Mouse (Mus musculus) intestine, embryonic 16.5 days (tissue): Measurements from ENCODE around the gene Plin3. TPM values are rescaled to one million over a fixed set of nuclear protein-coding genes. Genes with fewer than 3 reads are reported as not detected.

Source experiments
- ATAC-seq: fragments of 200-750 bp; cut with Nextera tagmentation; 2 replicates; pipeline ENCODE4 v1.8.0; 2017; ENCODE audit warnings: moderate TSS enrichment, moderate library complexity
- H3K27ac ChIP-seq: fragments of 300-500 bp; sonication (generic); 2 replicates; pipeline ENCODE4 v1.5.1; 2014; ENCODE audit warnings: mild to moderate bottlenecking, low read length
- H3K27me3 ChIP-seq: fragments of 300-500 bp; sonication (generic); replicated peaks from 2 replicates; pipeline ENCODE4 v1.6.1; 2014; ENCODE audit warnings: low read length, control low read depth, mixed read lengths; ENCODE audit not compliant: control insufficient read depth, insufficient read depth
- H3K36me3 ChIP-seq: fragments of 300-500 bp; sonication (generic); 2 replicates; pipeline ENCODE4 v1.6.1; 2014; ENCODE audit warnings: low read length, control low read depth; ENCODE audit not compliant: control insufficient read depth, insufficient read depth
- H3K4me1 ChIP-seq: fragments of 300-500 bp; sonication (generic); 2 replicates; pipeline ENCODE4 v1.6.1; 2014; ENCODE audit warnings: low read length, control low read depth, mixed read lengths; ENCODE audit not compliant: control insufficient read depth, insufficient read depth
- H3K4me2 ChIP-seq: fragments of 300-500 bp; sonication (generic); 2 replicates; pipeline ENCODE4 v1.6.1; 2014; ENCODE audit warnings: low read depth, low read length, control low read depth
- H3K4me3 ChIP-seq: fragments of 300-500 bp; sonication (generic); 2 replicates; pipeline ENCODE4 v1.5.1; 2014; ENCODE audit warnings: mild to moderate bottlenecking, low read length
- H3K9ac ChIP-seq: fragments of 300-500 bp; sonication (generic); 2 replicates; pipeline ENCODE4 v1.6.1; 2014; ENCODE audit warnings: low read depth, low read length
- H3K9me3 ChIP-seq: fragments of 300-500 bp; sonication (generic); 2 replicates; pipeline ENCODE4 v1.6.1; 2016; ENCODE audit warnings: low read length, control low read depth; ENCODE audit not compliant: control insufficient read depth
- WGBS: fragments of 180-500 bp; shearing (Covaris S2); extraction: QIAGEN DNeasy Blood & Tissue Kit; methylation state at CpG from one replicate; pipeline ENCODE4 v1.1.7; 2014; 5-methylcytosine and 5-hydroxymethylcytosine counted together
- polyA plus RNA-seq: library from polyadenylated mRNA; unstranded; fragments of >200 nt; fragmentation: Nextera tagmentation; extraction: Ambion mirVana; gene quantifications from 2 replicates; pipeline ENCODE4 v1.2.1, GENCODE M21; 2015

Gene Plin3
- polyA plus RNA-seq, 1 experiment from 2014 or later = 287 TPM

GRCm38 (mm10) chr17:56326153-56327147 lies 33.8 kb upstream of the Plin3 start:
- peak overlapping the region; percentile 69 for H3K4me2 ChIP-seq
- peak overlapping the region; percentile 92 for H3K9ac ChIP-seq
- H3K27me3 ChIP-seq = no peaks in the 10 kb centered on the region
- H3K4me1 ChIP-seq = peaks cover 28% of the 10 kb centered on the region
- peak overlapping the region; percentile 96 for H3K27ac ChIP-seq
- WGBS = under 1% methylated on average over 57 of the region's 67 CpGs
- no peaks in the 10 kb centered on the region for H3K9me3 ChIP-seq
- ATAC-seq = peak; percentile 47
- H3K36me3 ChIP-seq = no peaks in the 10 kb centered on the region
- peak overlapping the region; percentile 94 for H3K4me3 ChIP-seq

DNA sequence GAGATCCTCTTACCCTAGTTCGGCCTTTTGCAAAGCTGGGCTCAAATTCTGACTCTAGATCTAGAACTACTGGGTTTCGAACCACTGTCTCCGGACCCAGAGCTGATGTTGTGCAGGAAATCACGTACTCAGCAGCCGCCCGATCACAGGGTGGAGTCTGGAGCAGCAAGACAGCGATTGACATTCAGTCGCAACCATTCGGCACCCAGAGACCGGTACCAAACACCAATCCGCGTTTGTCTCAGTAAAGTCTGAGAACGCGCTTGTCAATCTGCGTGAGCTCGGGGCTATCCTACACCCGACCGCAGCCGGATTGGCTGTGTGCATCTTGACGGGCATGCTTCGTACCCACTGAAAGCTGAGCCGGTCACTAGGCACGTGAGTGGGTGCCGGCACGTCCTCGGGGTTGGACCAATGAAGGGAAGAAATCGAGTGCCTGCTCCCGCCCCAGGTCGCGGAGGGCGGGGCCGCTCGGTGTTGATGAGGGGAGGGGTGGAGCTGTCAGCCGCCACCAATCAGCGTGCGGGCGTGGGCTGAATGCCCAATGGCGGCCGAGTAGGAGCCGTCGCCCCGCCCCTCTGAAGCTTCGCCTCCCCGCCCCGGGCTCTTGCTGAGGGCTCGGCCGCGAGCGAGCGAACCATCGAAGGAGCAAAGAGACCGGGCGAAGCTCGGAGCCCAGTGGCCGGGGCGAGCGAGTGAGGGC lies 32.9 kb upstream of the Plin3 start, which contains the start of gene Kdm4b:
TSS of gene Kdm4b (plus strand) at position 613 of the 703 bp plus-strand sequence.
- H3K4me3 ChIP-seq = peak within 1 kb of the TSS; percentile 94
- peak; percentile 99 for ATAC-seq

GRCm38 (mm10) chr17:56324419-56324818 lies 31.7 kb upstream of the Plin3 start:
- WGBS = 61% methylated on average over 3 of the region's 3 CpGs
- H3K4me2 ChIP-seq = no peak overlapping the region
- H3K9ac ChIP-seq = no peak overlapping the region
- peaks cover 23% of the 10 kb centered on the region for H3K4me1 ChIP-seq
- H3K9me3 ChIP-seq = no peaks in the 10 kb centered on the region
- H3K27me3 ChIP-seq = no peaks in the 10 kb centered on the region
- no peak overlapping the region; the same call in 1 of the 2 replicates for H3K27ac ChIP-seq
- H3K36me3 ChIP-seq = peaks cover 8% of the 10 kb centered on the region
- no peak overlapping the region for H3K4me3 ChIP-seq
- no peak for ATAC-seq

More for the DNA sequence above, 32.9 kb upstream of the Plin3 start, which contains the start of gene Kdm4b:
- Histone ChIP-seq H3K4me2 (peak within 1 kb of the TSS; percentile 69), H3K4me1 (peaks cover 28% of the 10 kb centered on the region), H3K9ac (peak within 1 kb of the TSS; percentile 92), H3K27me3 (no peaks in the 10 kb centered on the region), H3K27ac (peak within 1 kb of the TSS; percentile 96), H3K9me3 (no peaks in the 10 kb centered on the region), H3K36me3 (peaks cover under 1% of the 10 kb centered on the region; the same call in 1 of the 2 replicates)
- WGBS = under 1% methylated on average over 54 of the region's 57 CpGs

DNA sequence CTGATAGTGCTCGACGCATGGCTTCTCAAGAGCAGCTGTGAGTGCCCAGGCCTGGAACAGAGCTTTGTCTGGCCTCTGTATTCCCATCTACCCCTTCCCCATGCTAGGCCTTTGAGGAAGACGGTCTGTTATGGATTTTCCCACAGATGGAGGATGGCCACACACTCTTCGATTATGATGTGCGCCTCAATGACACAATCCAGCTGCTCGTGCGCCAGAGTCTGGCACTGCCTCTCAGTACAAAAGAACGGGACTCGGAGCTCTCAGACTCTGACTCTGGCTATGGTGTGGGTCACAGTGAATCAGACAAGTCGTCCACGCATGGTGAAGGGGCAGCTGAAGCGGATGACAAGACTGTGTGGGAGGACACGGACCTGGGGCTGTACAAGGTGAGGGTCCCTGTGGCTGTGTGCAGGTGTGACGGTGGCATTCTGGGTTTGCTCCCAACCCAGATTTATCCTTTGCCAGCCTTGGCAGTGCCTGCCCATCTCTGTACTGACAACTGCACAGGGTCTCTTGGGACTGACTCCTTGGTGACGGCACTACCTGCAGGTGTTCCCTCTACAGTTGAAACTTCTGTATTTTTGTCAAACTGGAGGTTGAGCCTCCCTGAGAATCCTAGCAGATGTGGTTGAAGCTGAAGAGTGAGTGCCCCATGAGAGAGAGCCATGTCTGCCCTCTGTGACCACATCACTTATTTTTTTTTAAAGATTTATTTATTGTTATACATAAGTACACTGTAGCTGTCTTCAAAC lies 16.7 kb upstream of the Plin3 start:
- WGBS = 79% methylated on average over 15 of the region's 15 CpGs
- Histone ChIP-seq H3K27me3 (no peaks in the 10 kb centered on the region), H3K4me1 (peaks cover 29% of the 10 kb centered on the region), H3K9ac (no peak overlapping the region), H3K36me3 (peaks cover 20% of the 10 kb centered on the region; the same call in 1 of the 2 replicates), H3K4me3 (no peak overlapping the region), H3K27ac (no peak overlapping the region), H3K4me2 (no peak overlapping the region), H3K9me3 (no peaks in the 10 kb centered on the region)
- ATAC-seq = no peak

- Histone ChIP-seq H3K4me3 (no peak overlapping the region), H3K9me3 (no peaks in the 10 kb centered on the region), H3K4me2 (peak overlapping the region; percentile 15), H3K4me1 (peaks cover 32% of the 10 kb centered on the region), H3K27me3 (no peaks in the 10 kb centered on the region), H3K27ac (peak overlapping the region; percentile 39), H3K9ac (peak overlapping the region; percentile 53), H3K36me3 (peaks cover 16% of the 10 kb centered on the region; the same call in 1 of the 2 replicates)
- peak; percentile 16; the same call in 1 of the 2 replicates for ATAC-seq
- WGBS = 45% methylated on average over 6 of the region's 6 CpGs
Measured at GRCm38 (mm10) chr17:56308088-56308487, 15.4 kb upstream of the Plin3 start.

- Histone ChIP-seq H3K4me2 (peak overlapping the region; percentile 93), H3K9ac (peak overlapping the region; percentile 72), H3K9me3 (no peaks in the 10 kb centered on the region), H3K27me3 (no peaks in the 10 kb centered on the region), H3K4me1 (peaks cover 39% of the 10 kb centered on the region), H3K27ac (peak overlapping the region; percentile 58), H3K36me3 (0 out of 2 replicates have a peak, but pooled peaks cover 2% of the 10 kb centered on the region), H3K4me3 (peak overlapping the region; percentile 77)
- 53% methylated on average over 8 of the region's 8 CpGs for WGBS
- ATAC-seq = peak; percentile 17; the same call in 1 of the 2 replicates
Measured at GRCm38 (mm10) chr17:56305826-56306225, 13.2 kb upstream of the Plin3 start.

DNA sequence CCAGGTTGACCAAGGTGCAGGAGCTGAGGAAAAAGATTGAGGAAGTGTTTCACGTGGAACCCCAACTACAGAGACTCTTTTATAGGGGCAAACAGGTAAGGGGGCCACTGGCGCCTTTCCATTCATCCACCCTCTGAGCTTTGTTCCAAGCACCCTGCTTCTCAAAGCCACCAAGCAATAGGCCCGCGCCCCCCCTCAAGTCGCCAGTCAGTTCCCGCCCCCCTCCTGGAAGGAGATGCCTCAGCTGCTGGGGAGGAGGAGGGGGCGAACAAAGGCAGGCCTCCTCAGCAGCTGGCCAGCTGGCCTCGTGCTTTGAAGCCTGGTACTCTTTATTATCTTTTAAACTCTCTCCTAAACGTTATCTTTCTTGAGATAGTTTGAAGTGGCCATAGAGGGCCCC lies 12.5 kb upstream of the Plin3 start:
- H3K9ac ChIP-seq = peak overlapping the region; percentile 72
- 12% methylated on average over 9 of the region's 9 CpGs for WGBS
- no peaks in the 10 kb centered on the region for H3K9me3 ChIP-seq
- H3K27me3 ChIP-seq = no peaks in the 10 kb centered on the region
- H3K36me3 ChIP-seq = no peaks in the 10 kb centered on the region
- H3K4me1 ChIP-seq = peaks cover 39% of the 10 kb centered on the region
- no peak; the same call in none of the 2 replicates for ATAC-seq
- H3K4me2 ChIP-seq = peak overlapping the region; percentile 93
- peak overlapping the region; percentile 77 for H3K4me3 ChIP-seq
- peak overlapping the region; percentile 58 for H3K27ac ChIP-seq

- Histone ChIP-seq H3K9ac (peak overlapping the region; percentile 72), H3K4me3 (peak overlapping the region; percentile 77), H3K27me3 (no peaks in the 10 kb centered on the region), H3K9me3 (no peaks in the 10 kb centered on the region), H3K36me3 (no peaks in the 10 kb centered on the region), H3K27ac (peak overlapping the region; percentile 58), H3K4me1 (peaks cover 39% of the 10 kb centered on the region), H3K4me2 (peak overlapping the region; percentile 93)
- WGBS = 6% methylated on average over 11 of the region's 11 CpGs
- no peak for ATAC-seq
Measured at GRCm38 (mm10) chr17:56304718-56305117, 12.0 kb upstream of the Plin3 start.
